8 mouse cellular contexts compared by ENCODE assay signal in genomic region chr12:108244778-108245177, GRCm38 (mm10). TPM values are rescaled to one million over a fixed set of nuclear protein-coding genes. Genes with fewer than 3 reads are reported as not detected.
DNase-seq lines count a peak whose midpoint lies in the region; ATAC-seq lines count a peak whose summit lies in the region.

No protein-coding gene starts in this region.

- H3K4me3 ChIP-seq in forebrain, embryonic 14.5 days (ENCODE audit: low read depth, low read length), result no peak overlapping the region
- no peak overlapping the region for H3K4me3 ChIP-seq in limb, embryonic 12.5 days (replicated peaks)
- H3K4me3 ChIP-seq in midbrain, embryonic 12.5 days, result no peak overlapping the region

- peak; percentile 11 to 31 for DNase-seq in spleen, postnatal 36 days (ENCODE audit: low spot score in 2 of 2)
- DNase-seq in spleen, adult 18-20 months, result no peak
- DNase-seq in forebrain, embryonic 14.5 days (ENCODE audit: low spot score), result peak; percentile 72
- peak; percentile 73 for DNase-seq in yolk sac, embryonic 10.5 days (ENCODE audit: low spot score)

- no peaks in the 10 kb centered on the region for H3K36me3 ChIP-seq in forebrain, embryonic 14.5 days (ENCODE audit: control insufficient read depth, insufficient read depth, low read length)
- no peaks in the 10 kb centered on the region for H3K36me3 ChIP-seq in limb, embryonic 12.5 days
- no peaks in the 10 kb centered on the region for H3K36me3 ChIP-seq in midbrain, embryonic 12.5 days

- H3K9me3 ChIP-seq in forebrain, embryonic 14.5 days (replicated peaks; ENCODE audit: control insufficient read depth, low read length), result no peaks in the 10 kb centered on the region
- H3K9me3 ChIP-seq in limb, embryonic 12.5 days, result no peaks in the 10 kb centered on the region
- H3K9me3 ChIP-seq in midbrain, embryonic 12.5 days, result no peaks in the 10 kb centered on the region

- H3K9ac ChIP-seq in forebrain, embryonic 14.5 days (ENCODE audit: low read length), result peak overlapping the region; percentile 35; the same call in 1 of the 2 replicates
- peak overlapping the region; percentile 19; the same call in 1 of the 2 replicates for H3K9ac ChIP-seq in limb, embryonic 12.5 days (replicated peaks)
- peak overlapping the region; percentile 21 for H3K9ac ChIP-seq in midbrain, embryonic 12.5 days (replicated peaks)

- H3K4me1 ChIP-seq in forebrain, embryonic 14.5 days (ENCODE audit: control insufficient read depth, insufficient read depth, low read length), result peaks cover 62% of the 10 kb centered on the region
- peaks cover 64% of the 10 kb centered on the region for H3K4me1 ChIP-seq in limb, embryonic 12.5 days (replicated peaks)
- H3K4me1 ChIP-seq in midbrain, embryonic 12.5 days, result peaks cover 82% of the 10 kb centered on the region

- 3% methylated on average over 8 of the region's 8 CpGs for WGBS in forebrain, embryonic 14.5 days
- 9% methylated on average over 8 of the region's 8 CpGs for WGBS in limb, embryonic 12.5 days
- WGBS in midbrain, embryonic 12.5 days, result 7% methylated on average over 8 of the region's 8 CpGs

- H3K27ac ChIP-seq in forebrain, embryonic 14.5 days (ENCODE audit: low read depth, low read length), result peak overlapping the region; percentile 52; the same call in 1 of the 2 replicates
- no peak overlapping the region for H3K27ac ChIP-seq in limb, embryonic 12.5 days
- peak overlapping the region; percentile 83 for H3K27ac ChIP-seq in midbrain, embryonic 12.5 days (replicated peaks)

- H3K27me3 ChIP-seq in forebrain, embryonic 14.5 days (replicated peaks; ENCODE audit: control insufficient read depth, insufficient read depth, low read length), result no peaks in the 10 kb centered on the region
- H3K27me3 ChIP-seq in limb, embryonic 12.5 days, result peaks cover 55% of the 10 kb centered on the region
- no peaks in the 10 kb centered on the region for H3K27me3 ChIP-seq in midbrain, embryonic 12.5 days

- peak overlapping the region; percentile 21; the same call in 1 of the 2 replicates for H3K4me2 ChIP-seq in forebrain, embryonic 14.5 days (ENCODE audit: low read length)
- peak overlapping the region; percentile 23; the same call in 1 of the 2 replicates for H3K4me2 ChIP-seq in limb, embryonic 12.5 days
- 0 out of 2 replicates have a peak overlapping the region, but pooled peaks have one; percentile 28 for H3K4me2 ChIP-seq in midbrain, embryonic 12.5 days (replicated peaks)

- no peak for ATAC-seq in forebrain, embryonic 14.5 days
- ATAC-seq in hematopoietic stem cell, adult 5-6 weeks (replicated peaks in 1 of 2; ENCODE audit: insufficient read depth in 1 of 2, low FRiP score in 2 of 2, low TSS enrichment in 1 of 2, low read depth in 1 of 2, poor library complexity in 2 of 2, severe bottlenecking in 2 of 2), result peak; percentile 9 to 24; a peak in 2 of 4 replicates
- no peak for ATAC-seq in limb, embryonic 12.5 days (ENCODE audit: insufficient number of reproducible peaks, insufficient read depth, low FRiP score, low TSS enrichment, low read depth)
- ATAC-seq in midbrain, embryonic 12.5 days (ENCODE audit: low FRiP score, low read depth), result no peak
- ATAC-seq in CD4-positive, CD25-positive, alpha-beta regulatory T cell, adult 4 months, result no peak

RNA-seq across cellular contexts. Expression of gene Ccdc85c, which starts 30.4 kb away (rescaled TPM):
- 13.6 and 14.5 TPM in 2 replicates for polyA plus RNA-seq in forebrain, embryonic 14.5 days (2014; fragmentation: Nextera tagmentation; extraction: Ambion mirVana)
- 1.4 and 4.4 TPM in 2 replicates for total RNA-seq in hematopoietic stem cell, adult 5-6 weeks (2017)
- polyA plus RNA-seq in limb, embryonic 12.5 days (2016; fragmentation: Nextera tagmentation; extraction: Ambion mirVana), result 5.2 and 6.6 TPM in 2 replicates
- polyA plus RNA-seq in midbrain, embryonic 12.5 days (2016; fragmentation: Nextera tagmentation; extraction: Ambion mirVana), result 17.0 and 21.6 TPM in 2 replicates
- under 1 TPM; 0.27 to 0.46 TPM for polyA plus RNA-seq in CD4-positive, CD25-positive, alpha-beta regulatory T cell, adult 4 months (2017; shearing (Covaris generic))

Comparison
In these comparisons a context has a peak if more than half of its experiments do, and no peak if none do; other contexts are left out.
1. DNase-seq: peak in spleen, postnatal 36 days (2 of 2), forebrain, embryonic 14.5 days (single experiment) and yolk sac, embryonic 10.5 days (single experiment); none in spleen, adult 18-20 months (0 of 2).
2. ATAC-seq: peak in hematopoietic stem cell, adult 5-6 weeks (2 of 2); none in forebrain, embryonic 14.5 days (single experiment), limb, embryonic 12.5 days (single experiment), midbrain, embryonic 12.5 days (single experiment) and CD4-positive, CD25-positive, alpha-beta regulatory T cell, adult 4 months (single experiment).
3. Peak in every context shown above with its lines, with median percentiles within 50 percentile points of each other: H3K4me2 ChIP-seq and H3K9ac ChIP-seq.